Mouse (Mus musculus) left cerebral cortex, adult 9 months (tissue): Measurements from ENCODE around the gene Slc16a8.
A peak's percentile ranks its signal among the peaks of the same experiment; 100 is the strongest.
"Not testable (repeated sequence)": the region's sequence is repeated elsewhere in the genome, so short reads cannot be mapped to it uniquely, and the experiment has no call there.

Experiments used
- DNase-seq, 2 experiments: peaks; one replicate each; pipeline ENCODE4 v3.0.0; 2022; ENCODE audit warnings: low spot score in 2 of 2

Slc16a8 gene

GRCm38 (mm10) chr15:79262786-79263309 lies 8.3 kb upstream of the Slc16a8 start:
- DNase-seq, result no peak

- DNase-seq, result no peak
These were observed 7.8 kb upstream of the Slc16a8 start for GRCm38 (mm10) chr15:79262375-79262774.

- DNase-seq, result no peak
These were observed 7.2 kb upstream of the Slc16a8 start for GRCm38 (mm10) chr15:79261757-79262156.

DNA sequence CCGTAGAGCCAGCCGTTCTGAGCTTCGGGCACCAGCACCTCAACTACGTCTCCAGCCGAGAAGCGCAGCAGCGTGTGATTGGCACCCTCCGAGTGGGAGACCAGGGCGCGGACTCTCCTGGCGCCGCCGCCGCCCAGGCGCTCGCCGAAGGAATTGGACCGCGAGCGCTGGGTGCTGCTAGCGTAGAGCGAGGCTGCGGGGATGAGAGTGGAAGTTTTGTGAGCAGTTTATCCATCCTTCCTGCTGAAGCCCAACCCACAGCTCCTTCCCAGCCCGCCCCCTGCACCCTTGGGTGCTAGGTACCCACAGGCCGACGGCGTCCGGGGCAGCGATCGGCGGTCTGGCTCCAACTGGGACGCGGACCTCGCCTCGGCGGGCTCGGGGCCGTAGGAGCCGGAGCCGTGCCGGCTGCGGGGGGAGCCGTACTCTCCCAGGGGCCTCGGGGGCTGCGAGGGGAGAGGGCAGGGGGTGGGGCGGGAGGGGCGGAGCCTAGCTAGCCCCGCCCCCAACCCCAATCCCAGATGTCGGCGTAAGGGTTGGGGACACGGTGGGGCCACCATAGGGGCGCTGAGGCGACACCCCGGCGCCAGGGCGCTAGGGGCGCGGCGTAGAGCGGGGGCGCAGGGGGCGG lies 6.6 kb upstream of the Slc16a8 start:
- DNase-seq, result peak in 1 of 2 experiments; percentile 54

GRCm38 (mm10) chr15:79258521-79258920 lies 4.0 kb upstream of the Slc16a8 start:
- no peak for DNase-seq

DNA sequence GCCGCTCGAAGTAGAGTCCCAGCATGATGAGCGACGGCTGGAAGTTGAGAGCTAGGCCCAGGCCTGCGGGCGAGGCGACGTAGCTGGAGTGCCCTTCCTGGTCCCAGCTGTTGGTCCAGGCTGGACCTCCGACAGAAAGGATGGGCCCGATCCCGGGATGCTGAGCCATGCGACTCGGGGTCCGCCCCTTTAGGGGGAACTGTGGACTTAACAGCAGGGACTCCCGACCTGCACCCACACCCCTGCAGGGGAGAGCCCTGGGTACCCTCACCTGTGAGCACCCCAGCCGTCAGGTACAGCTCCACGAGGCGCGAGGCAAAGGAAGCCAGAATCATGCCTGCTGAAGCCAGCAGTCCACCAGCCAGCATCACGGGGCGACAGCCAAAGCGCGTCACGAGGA lies 2.0 kb downstream of the Slc16a8 start:
- no peak for DNase-seq

- no peak for DNase-seq
These were observed 2.6 kb downstream of the Slc16a8 start for GRCm38 (mm10) chr15:79251781-79252491.

DNA sequence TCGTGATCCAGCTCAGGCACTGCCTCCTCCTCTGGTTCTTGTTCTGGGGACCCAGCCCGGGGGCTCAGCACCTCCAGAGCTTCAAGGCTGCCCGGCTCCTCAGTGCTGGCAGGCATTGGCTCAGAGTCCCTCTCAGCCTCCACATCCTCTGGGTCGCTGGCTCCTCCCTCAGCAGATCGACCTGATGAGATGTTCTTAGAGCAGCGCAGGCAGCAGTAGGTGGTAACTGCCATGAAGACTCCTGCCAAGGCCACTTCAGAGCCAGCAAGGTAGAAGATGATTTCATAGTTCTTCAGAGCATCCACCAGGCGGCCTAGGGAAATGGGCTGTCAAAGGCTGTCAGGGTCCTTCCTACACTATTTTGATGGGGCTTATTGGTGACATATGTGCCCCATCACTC lies 3.4 kb downstream of the Slc16a8 start:
- DNase-seq, result no peak

DNA sequence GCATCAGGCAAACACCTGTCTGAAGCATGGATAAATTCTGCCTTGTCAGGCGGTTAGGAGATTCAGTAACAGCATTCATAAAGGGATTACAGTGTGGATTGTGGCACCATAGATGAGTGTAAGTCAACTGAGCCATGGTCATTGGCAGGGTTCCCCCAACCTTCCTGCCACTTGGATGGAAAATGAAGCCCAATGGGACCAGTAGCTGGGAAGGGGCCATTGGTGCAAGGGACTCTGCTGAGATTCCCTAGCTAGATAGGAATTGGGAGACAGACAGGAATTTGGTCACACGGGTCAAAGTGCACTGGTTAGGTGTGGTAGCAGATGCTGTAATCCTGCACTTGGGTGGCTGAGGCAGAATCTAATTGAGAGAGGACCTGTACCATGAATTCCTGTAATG lies 4.3 kb downstream of the Slc16a8 start:
- no peak for DNase-seq

- DNase-seq, result no peak
These were observed 9.2 kb downstream of the Slc16a8 start for GRCm38 (mm10) chr15:79245321-79245720.

DNA sequence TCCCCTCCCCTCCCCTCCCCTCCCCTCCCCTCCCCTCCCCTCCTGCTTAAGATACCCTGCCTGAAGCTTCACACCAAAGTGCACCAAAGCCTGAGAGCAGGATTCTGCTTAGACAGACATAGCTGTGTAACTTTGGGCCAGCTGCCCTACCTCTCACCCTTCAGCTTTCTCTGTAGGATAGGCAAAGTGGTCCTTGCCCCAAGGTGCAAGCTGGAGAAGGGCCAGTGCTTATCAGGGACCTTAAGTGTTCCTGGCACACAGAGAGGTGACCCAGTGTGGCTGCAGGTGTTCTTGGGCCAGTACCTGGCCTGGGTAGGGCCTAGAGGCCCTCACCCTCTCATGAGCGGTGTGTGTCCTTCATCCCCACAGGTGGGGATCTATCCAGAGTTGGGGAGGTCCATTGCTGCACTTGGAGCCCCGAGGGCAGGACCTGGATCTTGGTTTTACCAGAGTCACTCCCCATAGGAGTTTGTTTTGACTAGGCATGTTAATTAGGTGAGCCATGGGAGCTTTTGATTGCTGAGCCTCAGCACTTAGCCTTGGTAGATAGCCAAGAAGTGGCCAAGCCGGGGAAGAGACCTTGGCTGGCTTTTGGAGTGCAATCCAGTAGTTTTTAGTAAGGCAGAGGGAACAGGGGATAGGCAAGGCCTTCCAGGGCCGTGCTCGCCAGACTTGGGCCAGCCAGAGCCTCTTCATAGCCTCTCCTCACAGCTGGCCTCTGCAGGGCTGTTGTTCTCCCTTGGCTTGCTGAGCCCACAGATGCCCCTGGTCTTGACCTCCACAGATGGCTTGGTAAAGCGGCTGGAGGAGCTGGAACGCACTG lies 10.3 kb downstream of the Slc16a8 start:
- DNase-seq, result no peak

DNA sequence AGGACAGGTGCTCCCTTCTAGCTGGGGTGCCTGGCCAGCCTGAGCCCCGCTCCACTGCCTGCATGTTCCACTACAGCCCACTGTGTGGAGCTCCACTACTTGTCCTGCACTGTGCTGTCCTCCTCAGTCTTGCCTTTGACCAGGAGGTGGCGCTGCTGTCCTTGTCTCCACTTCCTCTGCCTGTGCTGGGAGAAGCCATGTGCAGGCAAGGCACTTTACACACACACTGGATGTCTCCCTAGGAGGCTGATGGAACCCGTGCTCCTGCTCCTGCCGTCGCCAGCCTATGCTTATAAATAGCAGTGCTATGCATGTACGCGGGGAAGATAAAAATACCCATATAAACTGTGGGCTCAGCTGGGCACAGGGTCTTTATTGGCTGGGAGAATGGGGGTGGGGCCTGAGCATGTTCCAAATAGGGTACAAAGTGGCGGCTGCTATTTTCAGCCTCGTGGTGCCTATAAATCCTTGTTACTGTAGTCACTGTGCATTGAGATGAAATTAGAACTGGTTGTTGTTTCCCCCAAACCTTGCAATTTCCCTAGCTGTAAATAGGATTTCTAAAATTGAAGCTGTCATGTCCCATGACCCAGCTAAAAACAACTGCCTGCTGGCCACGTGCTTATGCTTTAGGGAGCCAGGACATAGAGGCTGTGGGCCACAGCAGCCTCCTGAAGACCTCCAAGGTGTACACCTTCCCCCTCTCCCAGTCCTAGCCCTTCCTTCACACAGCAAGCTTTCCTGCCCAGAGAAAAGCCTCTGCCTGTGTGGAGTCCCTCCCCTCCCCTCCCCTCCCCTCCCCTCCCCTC lies 11.1 kb downstream of the Slc16a8 start:
- DNase-seq, result peak; percentile 98 to 99

DNA sequence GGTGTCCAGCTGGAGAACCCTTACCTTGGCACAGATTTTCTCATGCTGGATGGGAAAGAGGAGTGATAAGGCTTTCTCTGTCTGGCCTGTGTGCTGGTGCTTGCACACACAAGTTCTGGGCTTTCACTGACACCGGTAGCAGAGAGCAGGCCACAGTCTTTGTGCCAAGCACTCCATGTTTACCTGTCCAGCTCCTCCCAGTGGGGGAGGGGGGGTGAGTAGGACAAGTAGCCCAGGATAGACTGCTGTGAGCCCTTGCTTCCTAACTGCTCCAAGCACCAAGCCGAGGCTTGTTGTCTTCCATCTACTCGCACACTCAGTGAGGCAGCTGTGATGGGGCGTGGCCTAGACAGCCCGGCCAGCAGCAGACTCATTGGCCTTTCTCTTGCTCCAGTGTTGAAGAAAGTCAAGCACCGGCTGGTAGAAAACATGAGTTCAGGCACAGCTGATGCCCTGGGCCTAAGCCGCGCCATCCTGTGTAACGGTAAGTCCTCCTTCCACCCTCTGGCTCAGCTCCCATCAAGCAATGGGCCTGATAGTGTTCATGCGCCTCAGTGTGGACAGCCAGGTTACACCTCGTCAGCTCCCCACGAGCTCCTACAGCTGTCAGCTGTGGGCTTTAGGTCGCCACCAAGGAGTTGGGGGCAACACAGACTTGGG lies 11.9 kb downstream of the Slc16a8 start:
- no peak for DNase-seq

DNA sequence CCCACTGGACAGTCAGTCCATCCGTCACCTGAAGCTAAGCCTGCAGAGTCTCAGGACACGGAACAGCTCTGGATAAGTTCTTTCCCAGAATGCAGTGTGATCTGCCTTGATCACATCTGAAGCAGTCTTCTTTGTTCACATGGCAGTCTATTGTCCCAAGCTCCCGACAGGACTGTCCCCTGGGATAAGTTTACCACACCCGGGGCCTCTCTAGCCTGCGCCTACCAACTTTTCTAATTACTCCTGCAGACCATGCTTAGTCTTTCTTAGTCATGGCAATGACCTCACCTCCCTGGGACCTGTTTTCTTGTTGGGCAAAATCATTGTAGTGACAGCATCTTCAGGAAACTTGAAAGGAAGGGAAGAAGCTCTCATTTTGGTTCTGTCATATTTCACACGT lies 16.5 kb downstream of the Slc16a8 start:
- no peak for DNase-seq

DNA sequence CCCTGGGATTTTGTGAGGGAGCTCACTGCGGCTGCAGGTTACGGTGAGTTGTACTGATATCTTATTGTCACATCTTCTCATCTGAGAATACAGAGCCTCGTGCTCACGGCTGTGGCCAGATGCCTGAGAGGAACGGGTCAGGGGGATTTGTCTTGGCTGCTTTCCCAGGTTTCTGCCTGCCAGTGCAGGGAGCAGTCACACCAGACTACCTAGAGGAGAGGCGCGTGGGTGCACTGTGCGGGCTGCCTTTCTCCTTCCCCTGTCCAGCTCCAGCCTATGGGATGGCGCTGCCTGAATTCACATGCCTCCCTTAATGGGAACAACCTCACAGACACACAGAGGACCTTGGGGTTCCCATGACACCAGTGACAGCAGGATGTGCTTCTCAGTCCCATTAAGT lies 19.3 kb downstream of the Slc16a8 start:
- DNase-seq, result no peak

- DNase-seq, result peak; percentile 69 to 87
These were observed 25.3 kb downstream of the Slc16a8 start, which contains the start of the genes Pick1 and Gm49486 for GRCm38 (mm10) chr15:79229058-79229821. Gene Pick1, plus strand, starts transcription at chr15:79229173. Gene Gm49486, plus strand, starts transcription at chr15:79229391.

DNA sequence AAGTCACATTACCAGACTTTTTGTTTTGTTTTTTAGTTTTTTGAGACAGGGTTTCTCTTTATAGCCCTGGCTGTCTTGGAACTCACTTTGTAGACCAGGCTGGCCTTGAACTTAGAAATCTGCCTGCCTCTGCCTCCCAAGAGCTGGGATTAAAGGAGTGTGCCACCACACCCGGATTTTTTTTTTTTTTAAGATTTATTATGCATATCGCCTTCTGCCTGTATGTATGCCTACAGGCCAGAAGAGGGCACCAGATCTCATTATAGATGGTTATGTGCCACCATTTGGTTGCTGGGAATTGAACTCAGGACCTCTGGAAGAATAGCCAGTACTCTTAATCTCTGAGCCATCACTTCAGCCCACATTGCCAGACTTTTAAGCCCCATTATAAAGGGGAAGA lies 28.8 kb downstream of the Slc16a8 start:
- DNase-seq, result not testable (repeated sequence)

GRCm38 (mm10) chr15:79224685-79225084 lies 29.9 kb downstream of the Slc16a8 start:
- DNase-seq, result peak; percentile 72 to 96

DNA sequence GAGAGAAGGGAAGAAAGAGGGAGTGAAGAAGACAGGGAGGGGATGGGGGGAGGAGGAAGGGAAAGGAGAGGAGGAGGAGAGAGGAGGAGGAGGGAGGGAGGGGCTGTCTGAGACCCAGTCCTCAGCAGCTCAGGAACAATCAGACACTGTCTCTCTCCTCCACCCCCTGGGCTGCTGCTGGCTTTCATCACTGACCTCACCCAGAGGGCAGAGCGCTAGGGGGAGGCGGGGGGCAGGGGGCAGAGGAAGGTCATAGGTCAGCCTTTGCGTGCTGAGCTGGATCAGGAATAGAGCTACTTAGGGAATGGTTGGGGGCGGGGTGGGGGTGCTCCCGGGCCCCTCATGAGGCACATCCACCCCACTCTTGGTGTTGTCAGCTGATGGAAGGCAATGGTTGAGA lies 30.9 kb downstream of the Slc16a8 start:
- no peak for DNase-seq

DNA sequence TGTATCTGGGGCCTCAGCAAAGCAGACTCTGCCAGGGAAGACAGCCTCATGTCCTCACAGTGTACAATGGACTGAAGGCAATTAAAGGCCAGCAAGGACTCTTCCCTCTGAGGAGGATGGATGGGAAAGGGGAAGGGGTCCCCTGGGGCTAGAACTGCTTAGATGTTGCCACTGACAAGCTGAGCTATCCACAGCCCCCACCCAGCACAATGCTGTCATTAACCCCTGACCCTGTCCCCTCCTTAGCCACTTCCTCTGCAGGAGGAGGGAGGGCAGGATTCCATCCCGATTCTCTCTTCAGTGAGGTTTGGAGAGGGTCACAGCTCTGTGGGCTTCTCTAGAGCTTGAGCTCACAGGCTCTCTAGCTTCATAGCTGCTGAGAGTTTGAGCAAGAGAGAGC lies 35.0 kb downstream of the Slc16a8 start:
- DNase-seq, result no peak
